Mouse (Mus musculus): ENCODE data around the gene Cep128.

The Cep128 gene

GRCm38 (mm10) chr12:91183304-91183855 lies 200.8 kb downstream of the Cep128 start:
- DNase-seq (ENCODE audit: low spot score), result no peak

GRCm38 (mm10) chr12:91176808-91177526 lies 207.2 kb downstream of the Cep128 start:
- DNase-seq (ENCODE audit: low spot score), result no peak

DNA sequence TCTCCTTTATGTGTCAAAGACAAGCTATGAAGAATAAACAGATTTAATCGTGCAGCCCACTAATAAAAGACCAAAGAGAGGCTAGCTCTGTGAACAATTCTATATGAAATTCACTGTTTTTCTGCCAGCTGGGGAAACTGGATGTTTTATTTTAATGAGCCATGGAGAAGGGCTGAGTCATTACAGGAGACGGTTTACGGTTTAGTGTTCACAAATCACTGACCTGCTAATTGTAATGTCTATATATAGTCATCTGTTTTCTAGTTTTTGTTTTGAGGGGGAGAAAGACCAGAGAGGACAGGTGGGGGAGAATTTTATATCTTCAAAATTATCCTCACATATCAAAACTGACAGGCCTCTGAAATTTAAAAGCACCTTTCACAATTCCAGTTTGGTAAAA lies 212.6 kb downstream of the Cep128 start:
- DNase-seq (ENCODE audit: low spot score), result no peak

- no peak for DNase-seq (ENCODE audit: low spot score)
Measured at GRCm38 (mm10) chr12:91161015-91161730, 223.0 kb downstream of the Cep128 start.

GRCm38 (mm10) chr12:91158481-91158880 lies 225.7 kb downstream of the Cep128 start:
- DNase-seq (ENCODE audit: low spot score), result no peak

GRCm38 (mm10) chr12:91154052-91154451 lies 230.2 kb downstream of the Cep128 start:
- DNase-seq (ENCODE audit: low spot score), result no peak

- DNase-seq (ENCODE audit: low spot score), result no peak
Measured at GRCm38 (mm10) chr12:91149152-91149551, 235.1 kb downstream of the Cep128 start.

DNA sequence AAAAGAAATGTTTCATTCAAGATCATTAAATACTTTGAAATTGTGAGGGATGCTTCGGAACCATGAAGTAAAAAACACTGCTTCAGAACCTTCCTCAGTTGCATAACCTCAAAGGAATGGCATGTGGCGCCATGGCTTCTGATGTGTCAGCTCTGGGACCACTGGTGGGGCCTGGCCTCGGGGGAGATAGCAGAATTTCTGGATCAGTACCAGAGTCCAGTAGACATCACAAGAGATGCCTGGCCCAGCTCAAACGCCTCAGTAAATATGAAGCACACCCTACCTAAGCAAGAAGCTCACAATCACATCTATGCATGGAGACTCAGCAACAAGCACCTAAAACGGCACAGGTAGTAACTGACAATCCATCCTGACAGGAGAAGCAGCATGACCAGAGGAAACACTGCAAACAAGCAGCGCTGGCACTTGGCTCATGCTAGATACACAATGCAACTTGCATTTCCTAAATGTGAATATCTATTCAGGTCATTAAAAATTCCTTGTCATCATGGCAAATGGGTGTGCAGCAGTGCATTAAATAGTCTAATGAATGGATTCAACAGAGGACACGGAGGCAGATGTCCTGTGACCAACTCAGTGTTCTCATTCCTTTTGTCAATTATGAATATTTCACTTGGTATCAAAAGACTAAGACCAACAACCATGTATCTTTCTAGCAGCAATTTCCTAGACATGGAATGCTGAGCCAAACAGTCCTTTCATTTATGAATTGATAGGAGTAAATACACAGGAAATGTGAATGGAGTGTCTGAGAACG lies 249.3 kb downstream of the Cep128 start:
- no peak for DNase-seq (ENCODE audit: low spot score)

DNA sequence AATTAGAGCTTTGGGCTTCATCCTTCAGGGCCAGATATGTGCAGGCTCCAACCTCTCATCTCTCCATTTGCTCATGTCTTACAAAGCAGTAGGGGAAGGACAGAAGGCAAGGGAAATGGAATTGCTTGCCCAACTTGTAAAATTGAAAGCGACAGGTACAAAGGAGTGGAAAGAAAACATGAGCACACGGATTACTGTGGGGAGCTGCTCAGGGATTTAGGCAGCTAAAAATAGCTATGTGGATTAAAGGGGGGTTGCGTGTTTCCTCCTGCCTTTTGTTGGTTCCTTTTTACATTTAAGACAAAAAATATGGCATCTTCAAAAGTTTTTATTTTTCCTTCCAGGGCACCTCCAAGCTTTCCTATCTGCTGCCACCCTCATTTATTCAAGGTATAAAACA lies 269.2 kb downstream of the Cep128 start:
- no peak for DNase-seq (ENCODE audit: low spot score)

- no peak for DNase-seq (ENCODE audit: low spot score)
Measured at GRCm38 (mm10) chr12:91103316-91103715, 280.9 kb downstream of the Cep128 start.

DNA sequence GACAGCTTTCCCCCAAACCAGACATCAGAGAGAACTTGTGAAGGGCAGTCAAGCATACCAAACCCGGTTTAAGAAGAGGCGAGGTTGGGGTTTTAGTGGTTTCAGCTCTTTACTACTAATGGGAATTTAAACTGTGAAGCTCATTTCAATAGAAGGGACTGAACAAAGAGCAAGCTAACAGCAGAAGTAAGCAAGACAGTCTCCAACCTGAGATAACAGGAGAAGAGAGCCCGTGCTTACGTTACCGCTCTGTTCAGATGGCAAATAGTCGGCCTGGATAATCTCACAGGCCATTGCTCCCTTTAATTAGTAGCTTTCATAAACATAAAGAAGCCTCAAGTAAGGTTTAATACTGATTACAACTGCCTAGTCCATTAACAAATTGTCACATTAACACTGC lies 286.3 kb downstream of the Cep128 start:
- DNase-seq (ENCODE audit: low spot score), result no peak

DNA sequence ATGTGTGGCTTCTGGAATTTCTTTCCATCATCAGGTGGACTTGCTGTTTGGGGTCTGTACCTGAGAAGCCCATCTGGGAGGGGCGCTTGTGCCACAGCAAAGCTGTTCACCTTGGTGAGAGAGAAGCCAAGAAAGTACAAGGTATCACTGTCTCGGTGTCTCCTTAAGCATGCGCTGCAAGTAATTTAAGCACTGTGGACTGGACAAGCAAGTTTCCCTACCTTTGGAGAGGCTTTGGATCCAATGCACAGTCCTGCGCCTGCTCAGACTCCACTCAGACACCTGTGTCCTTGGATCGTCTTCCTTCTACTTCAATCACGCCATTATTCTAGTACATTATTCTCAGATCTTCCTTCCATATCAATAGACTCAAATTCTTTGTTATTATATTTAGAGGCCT lies 288.0 kb downstream of the Cep128 start:
- no peak for DNase-seq (ENCODE audit: low spot score)

- DNase-seq (ENCODE audit: low spot score), result no peak
Measured at GRCm38 (mm10) chr12:91088271-91088670, 295.9 kb downstream of the Cep128 start.

- no peak for DNase-seq (ENCODE audit: low spot score)
Measured at GRCm38 (mm10) chr12:91085967-91086366, 298.2 kb downstream of the Cep128 start.

DNA sequence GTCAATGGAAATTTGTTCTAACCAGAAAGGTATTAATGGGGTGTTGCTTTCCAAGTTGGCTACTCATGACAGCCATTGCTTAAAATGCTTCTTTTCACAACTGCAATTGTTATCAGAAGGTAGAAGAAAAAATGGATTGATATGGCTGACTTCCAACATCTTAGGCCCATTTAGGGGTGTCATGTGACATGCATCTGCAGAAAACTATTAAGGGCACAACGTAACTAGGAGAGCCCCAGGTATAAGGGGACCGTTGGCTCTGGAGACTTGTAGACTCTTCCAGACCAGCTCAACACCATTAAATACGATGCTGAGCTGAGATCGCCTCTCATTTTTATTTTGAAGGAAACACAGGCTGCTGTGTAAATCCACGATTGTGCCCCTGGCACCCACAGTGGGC lies 308.6 kb downstream of the Cep128 start:
- no peak for DNase-seq (ENCODE audit: low spot score)

DNA sequence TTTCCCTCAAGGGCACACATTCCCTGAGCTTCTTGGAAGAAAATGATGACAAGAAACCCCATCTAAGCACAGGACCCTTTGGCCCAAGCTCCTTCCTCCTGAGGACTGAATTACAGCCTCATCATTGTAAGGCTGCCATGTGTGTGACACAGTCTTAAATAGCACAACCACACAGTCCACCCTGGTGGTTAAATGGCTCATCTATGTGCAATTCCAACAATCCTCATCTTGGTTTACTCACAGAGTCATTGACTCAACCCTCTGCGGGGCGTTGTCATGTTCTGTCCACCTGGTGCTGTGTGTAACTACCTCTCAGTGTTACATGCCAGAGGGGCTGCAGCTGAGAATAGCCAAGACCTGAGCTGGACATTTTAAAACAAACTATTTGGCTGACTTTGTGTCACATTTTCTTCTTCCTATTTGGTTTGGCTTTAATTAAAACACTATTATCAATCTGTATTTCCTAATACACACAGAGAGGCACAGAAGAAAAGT lies 313.6 kb downstream of the Cep128 start:
- DNase-seq (ENCODE audit: low spot score), result no peak

DNA sequence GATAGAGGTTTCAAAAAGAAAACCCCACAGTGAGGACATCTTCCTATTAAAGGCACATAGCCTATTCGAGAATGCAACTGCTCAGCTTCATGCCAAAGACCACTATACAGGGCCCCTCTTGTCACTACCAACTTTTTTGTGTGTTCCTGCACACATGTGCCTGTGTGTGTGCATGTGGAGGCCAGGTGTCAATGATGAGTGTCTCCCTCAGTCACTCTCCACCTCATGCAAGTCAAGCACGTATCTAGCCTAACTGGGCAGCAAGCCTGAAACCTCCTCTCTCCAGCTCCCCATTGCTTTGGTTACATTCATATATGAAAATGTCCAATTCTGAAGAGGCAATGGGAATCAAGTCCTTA lies 317.1 kb downstream of the Cep128 start:
- DNase-seq (ENCODE audit: low spot score), result no peak

GRCm38 (mm10) chr12:91066286-91067082 lies 317.7 kb downstream of the Cep128 start:
- no peak for DNase-seq (ENCODE audit: low spot score)

DNA sequence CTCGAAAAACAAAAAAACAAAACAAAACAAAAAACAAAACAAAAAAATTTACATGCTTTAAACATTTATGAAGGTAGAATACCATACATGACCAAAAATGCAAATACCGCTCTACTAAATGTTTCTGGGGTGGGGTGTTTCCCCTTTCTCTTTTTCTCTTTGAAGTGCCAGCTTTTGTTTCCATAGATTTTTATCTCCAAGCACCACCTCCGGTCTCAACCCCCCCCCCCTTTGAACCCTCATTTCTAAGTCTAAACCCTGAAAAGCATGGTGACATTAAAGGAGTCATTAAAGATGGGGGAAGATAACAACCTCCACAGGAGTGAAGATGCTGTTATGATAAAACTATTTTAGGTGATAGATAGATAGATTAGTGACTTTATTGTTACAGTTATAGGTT lies 318.8 kb downstream of the Cep128 start:
- DNase-seq (ENCODE audit: low spot score), result no peak

DNA sequence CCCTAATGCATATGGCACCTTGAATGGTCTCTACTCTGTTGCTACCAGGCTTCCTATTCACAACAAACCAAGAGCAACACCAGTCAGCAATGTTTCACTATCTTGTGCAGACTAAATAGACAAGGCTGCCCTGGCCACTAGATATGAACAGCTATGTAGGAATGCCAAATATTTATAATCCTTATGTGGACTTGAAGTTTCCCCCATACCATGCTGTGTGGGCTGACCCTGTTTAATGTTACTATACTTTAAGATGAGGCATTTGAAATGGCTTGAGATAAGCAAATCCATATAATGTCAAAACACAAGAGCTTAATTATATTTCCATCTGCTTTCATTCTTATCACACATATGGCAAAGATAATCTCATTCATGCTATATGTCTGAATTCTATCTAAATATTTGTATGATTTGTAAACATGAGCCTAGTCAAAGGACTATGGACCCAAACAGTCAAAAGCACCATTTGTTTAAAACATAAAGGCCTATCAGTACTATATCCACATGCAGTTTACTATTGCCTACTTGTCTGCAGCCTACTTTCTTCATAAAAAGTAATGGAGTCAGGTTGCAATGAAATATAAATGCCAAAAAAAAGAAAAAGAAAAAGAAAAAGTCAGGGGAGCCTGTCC lies 319.7 kb downstream of the Cep128 start:
- no peak for DNase-seq (ENCODE audit: low spot score)

GRCm38 (mm10) chr12:91063337-91064015 lies 320.7 kb downstream of the Cep128 start:
- no peak for DNase-seq (ENCODE audit: low spot score)
